Mouse (Mus musculus) MEL (cell line): ENCODE measurements around the gene Gm21988. TPM values are rescaled to one million over a fixed set of nuclear protein-coding genes. Genes with fewer than 3 reads are reported as not detected.

ENCODE experiments used
- DNase-seq: peaks from one replicate; pipeline ENCODE4 v3.0.0; 2011; ENCODE audit warnings: low read depth, low spot score
- H3K27ac ChIP-seq: 2 replicates; pipeline ENCODE4 v1.5.1; 2012; ENCODE audit warnings: low read depth, mild to moderate bottlenecking, control low read depth, low read length, moderate library complexity; ENCODE audit not compliant: control insufficient read depth
- H3K27me3 ChIP-seq, 2 experiments: fragments of 150-350 bp in 1 of 2; sonication (generic) in 1 of 2; 2 replicates each; pipeline ENCODE4 v1.6.1; 2012; ENCODE audit warnings: low read length in 2 of 2, mild to moderate bottlenecking in 2 of 2, improper control_type of control experiment in 1 of 2, moderate library complexity in 1 of 2; ENCODE audit not compliant: insufficient read depth in 2 of 2, control insufficient read depth in 1 of 2
- H3K36me3 ChIP-seq, 2 experiments: 2 replicates each; pipeline ENCODE4 v1.6.1; 2012 to 2014; ENCODE audit warnings: low read length in 2 of 2, improper control_type of control experiment in 1 of 2, inconsistent platforms in 1 of 2, mild to moderate bottlenecking in 1 of 2; ENCODE audit not compliant: insufficient read depth in 2 of 2, control insufficient read depth in 1 of 2
- H3K4me1 ChIP-seq, 2 experiments: fragments of 150-350 bp in 1 of 2; sonication (generic) in 1 of 2; 2 replicates each; pipeline ENCODE4 v1.6.1; 2012; ENCODE audit warnings: low read length in 2 of 2, improper control_type of control experiment in 1 of 2, mild to moderate bottlenecking in 1 of 2; ENCODE audit not compliant: insufficient read depth in 2 of 2, control insufficient read depth in 1 of 2
- H3K4me3 ChIP-seq, 2 experiments: fragments of 150-350 bp in 1 of 2; sonication (generic) in 1 of 2; 2 replicates each; pipeline ENCODE4 v1.5.1; 2012; ENCODE audit warnings: low read depth in 2 of 2, low read length in 2 of 2, mild to moderate bottlenecking in 2 of 2, moderate library complexity in 2 of 2, control low read depth in 1 of 2, improper control_type of control experiment in 1 of 2; ENCODE audit not compliant: control insufficient read depth in 1 of 2, insufficient read depth in 1 of 2
- H3K79me2 ChIP-seq: 2 replicates; pipeline ENCODE4 v1.6.1; 2012; ENCODE audit warnings: mild to moderate bottlenecking, low read length, moderate library complexity; ENCODE audit not compliant: control insufficient read depth, poor library complexity, insufficient read depth
- H3K9ac ChIP-seq: 2 replicates; pipeline ENCODE4 v1.6.1; 2012; ENCODE audit warnings: low read depth, mild to moderate bottlenecking, control low read depth, low read length, moderate library complexity; ENCODE audit not compliant: control insufficient read depth, poor library complexity, severe bottlenecking
- H3K9me3 ChIP-seq: fragments of 150-350 bp; sonication (generic); replicated peaks from 2 replicates; pipeline ENCODE4 v1.6.1; 2012; ENCODE audit warnings: mild to moderate bottlenecking, low read length, improper control_type of control experiment, moderate library complexity; ENCODE audit not compliant: insufficient read depth
- BHLHE40 ChIP-seq: IDR thresholded peaks from 2 replicates; pipeline ENCODE4 v1.6.1; 2012; ENCODE audit warnings: low read depth, mild to moderate bottlenecking, inconsistent platforms, low read length, improper control_type of control experiment, borderline replicate concordance
- E2F4 ChIP-seq: IDR thresholded peaks from 2 replicates; pipeline ENCODE4 v1.6.1; 2011; ENCODE audit warnings: low read depth, low read length, improper control_type of control experiment, borderline replicate concordance
- ELF1 ChIP-seq: IDR thresholded peaks from 2 replicates; pipeline ENCODE4 v1.6.1; 2014; ENCODE audit warnings: low read depth, mild to moderate bottlenecking, inconsistent platforms, low read length, improper control_type of control experiment, moderate library complexity
- GABPA ChIP-seq: IDR thresholded peaks from 2 replicates; pipeline ENCODE4 v1.6.1; 2012; ENCODE audit warnings: low read depth, mild to moderate bottlenecking, inconsistent platforms, low read length, improper control_type of control experiment, moderate library complexity
- HCFC1 ChIP-seq: IDR thresholded peaks from 2 replicates; pipeline ENCODE4 v1.6.1; 2012; ENCODE audit warnings: low read depth, mild to moderate bottlenecking, inconsistent platforms, low read length, improper control_type of control experiment, moderate library complexity
- JUND ChIP-seq: IDR thresholded peaks from 2 replicates; pipeline ENCODE4 v1.6.1; 2011; ENCODE audit warnings: low read depth, mild to moderate bottlenecking, improper control_type of control experiment, low read length
- MEF2A ChIP-seq: IDR thresholded peaks from 2 replicates; pipeline ENCODE4 v1.6.1; 2014; ENCODE audit warnings: low read depth, mild to moderate bottlenecking, inconsistent platforms, low read length, improper control_type of control experiment; ENCODE audit not compliant: poor library complexity, insufficient replicate concordance, severe bottlenecking; ENCODE audit errors: extremely low read depth
- MXI1 ChIP-seq: IDR thresholded peaks from 2 replicates; pipeline ENCODE4 v1.6.1; 2011; ENCODE audit warnings: mild to moderate bottlenecking, low read depth, low read length, improper control_type of control experiment
- NRF1 ChIP-seq: IDR thresholded peaks from 2 replicates; pipeline ENCODE4 v1.6.1; 2014; ENCODE audit warnings: low read depth, mild to moderate bottlenecking, inconsistent platforms, low read length, improper control_type of control experiment, moderate library complexity; ENCODE audit not compliant: poor library complexity, insufficient read depth, severe bottlenecking
- POLR2A ChIP-seq, 2 experiments: IDR thresholded peaks; 2 replicates each; pipeline ENCODE4 v1.6.1; 2011 to 2012; ENCODE audit warnings: low read length in 2 of 2, mild to moderate bottlenecking in 2 of 2, control low read depth in 1 of 2, improper control_type of control experiment in 1 of 2, low read depth in 1 of 2, moderate library complexity in 1 of 2; ENCODE audit not compliant: control insufficient read depth in 1 of 2, insufficient read depth in 1 of 2, poor library complexity in 1 of 2
- POLR2AphosphoS2 ChIP-seq: IDR thresholded peaks from 2 replicates; pipeline ENCODE4 v1.6.1; 2011; ENCODE audit warnings: low read length, improper control_type of control experiment
- RAD21 ChIP-seq: IDR thresholded peaks from 2 replicates; pipeline ENCODE4 v1.6.1; 2011; ENCODE audit warnings: mild to moderate bottlenecking, low read depth, low read length, improper control_type of control experiment
- SMC3 ChIP-seq: IDR thresholded peaks from 2 replicates; pipeline ENCODE4 v1.6.1; 2011; ENCODE audit warnings: low read depth, low read length, improper control_type of control experiment
- TAL1 ChIP-seq: IDR thresholded peaks from 2 replicates; pipeline ENCODE4 v1.6.1; 2012; ENCODE audit warnings: mild to moderate bottlenecking, inconsistent platforms, low read length, moderate library complexity, mixed read lengths
- TCF12 ChIP-seq: IDR thresholded peaks from 2 replicates; pipeline ENCODE4 v1.6.1; 2014; ENCODE audit warnings: low read depth, mild to moderate bottlenecking, inconsistent platforms, low read length, improper control_type of control experiment, moderate library complexity
- USF1 ChIP-seq: IDR thresholded peaks from 2 replicates; pipeline ENCODE4 v1.6.1; 2014; ENCODE audit warnings: low read depth, mild to moderate bottlenecking, inconsistent platforms, low read length, improper control_type of control experiment, moderate library complexity
- USF2 ChIP-seq, 2 experiments: IDR thresholded peaks; 2 replicates each; pipeline ENCODE4 v1.6.1; 2011 to 2012; ENCODE audit warnings: improper control_type of control experiment in 2 of 2, low read length in 2 of 2, borderline replicate concordance in 1 of 2, inconsistent platforms in 1 of 2, low read depth in 1 of 2, mild to moderate bottlenecking in 1 of 2; ENCODE audit not compliant: insufficient read depth in 1 of 2
- ZKSCAN1 ChIP-seq: IDR thresholded peaks from 2 replicates; pipeline ENCODE4 v1.6.1; 2012; ENCODE audit warnings: low read depth, mild to moderate bottlenecking, inconsistent platforms, low read length, improper control_type of control experiment, moderate library complexity
- ZNF384 ChIP-seq: IDR thresholded peaks from 2 replicates; pipeline ENCODE4 v1.6.1; 2012; ENCODE audit warnings: low read depth, mild to moderate bottlenecking, inconsistent platforms, low read length, improper control_type of control experiment
- polyA plus RNA-seq, 2 experiments: library from polyadenylated mRNA; stranded (reverse) in 1 of 2; unstranded in 1 of 2; fragments of >175 nt in 1 of 2; fragments of >200 nt in 1 of 2; gene quantifications; 2 replicates each; pipeline versions ENCODE4 v1.2.1 to v1.2.4; 2012; ENCODE audit warnings: low replicate concordance in 2 of 2, low read depth in 1 of 2; ENCODE audit not compliant: insufficient read length in 2 of 2, insufficient read depth in 1 of 2, missing spikeins in 1 of 2
- total RNA-seq: library from RNA; depleted of rRNA; stranded (reverse); fragments of 300-350 nt; gene quantifications from 2 replicates; pipeline ENCODE4 v1.2.3, GENCODE M21; 2012

The Gm21988 gene
- total and polyA plus RNA-seq, 3 experiments, result 3.7 to 4.1 TPM; not detected in 1

DNA sequence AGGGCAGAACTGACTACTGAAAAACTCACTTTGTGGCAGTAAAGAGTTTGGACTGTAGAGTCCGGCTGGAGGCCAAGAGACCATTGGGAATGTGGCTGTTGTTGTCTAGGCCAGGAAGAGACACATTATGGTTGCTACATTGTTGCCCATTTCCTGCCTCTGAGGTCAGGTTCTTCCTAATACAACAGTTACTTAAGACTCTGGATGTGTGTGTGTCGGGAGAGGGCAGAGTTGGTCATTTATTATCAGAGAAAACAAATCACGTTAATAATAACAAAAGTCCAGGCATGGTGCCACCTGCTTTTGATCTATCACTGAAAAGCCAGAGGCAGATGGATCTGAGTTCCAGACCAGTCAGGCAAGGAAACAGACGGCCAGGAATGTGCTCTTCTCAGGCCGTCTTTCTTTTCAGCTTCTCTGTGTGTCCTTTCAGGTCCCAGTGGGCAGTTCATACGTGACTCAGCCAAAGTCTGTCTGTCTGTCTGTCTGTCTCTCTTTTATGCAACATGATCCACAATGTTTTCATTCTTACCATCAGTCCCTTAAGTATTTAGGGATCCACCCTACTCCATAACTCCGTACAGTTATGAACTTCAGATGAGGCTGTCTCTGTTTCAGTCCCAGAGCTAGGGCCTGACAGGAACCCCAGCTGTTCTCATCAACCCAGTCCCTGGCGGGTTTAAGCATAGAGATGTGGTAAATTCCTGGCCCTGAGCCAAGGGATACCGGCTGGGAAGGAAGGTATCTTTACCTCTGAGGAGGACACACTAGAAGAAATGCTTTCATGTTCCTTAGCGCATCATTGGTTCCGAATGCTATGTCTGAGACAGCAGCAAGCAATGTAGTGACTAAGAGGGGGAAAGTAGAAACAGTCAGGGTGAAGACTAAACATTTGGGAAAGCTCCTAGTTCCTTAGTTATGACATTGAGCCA lies 46.0 kb downstream of the Gm21988 start:
- TF ChIP-seq RAD21 (no peak), POLR2A (IDR thresholded peaks at IDR 0.05; ENCODE audit: control insufficient read depth in 1 of 2, insufficient read depth in 1 of 2, low read depth in 1 of 2, low read length in 2 of 2, poor library complexity in 1 of 2) (no peak)
- H3K9me3 ChIP-seq, result no peaks in the 10 kb centered on the region
- H3K36me3 ChIP-seq, result no peaks in the 10 kb centered on the region
- H3K9ac ChIP-seq, result no peak overlapping the region
- peaks cover 0 to 3% of the 10 kb centered on the region in 2 experiments; a peak in 2 of 4 replicates for H3K27me3 ChIP-seq
- no peak overlapping the region for H3K4me3 ChIP-seq
- DNase-seq, result no peak
- H3K27ac ChIP-seq, result no peak overlapping the region
- no peaks in the 10 kb centered on the region for H3K4me1 ChIP-seq
- H3K79me2 ChIP-seq, result no peaks in the 10 kb centered on the region

DNA sequence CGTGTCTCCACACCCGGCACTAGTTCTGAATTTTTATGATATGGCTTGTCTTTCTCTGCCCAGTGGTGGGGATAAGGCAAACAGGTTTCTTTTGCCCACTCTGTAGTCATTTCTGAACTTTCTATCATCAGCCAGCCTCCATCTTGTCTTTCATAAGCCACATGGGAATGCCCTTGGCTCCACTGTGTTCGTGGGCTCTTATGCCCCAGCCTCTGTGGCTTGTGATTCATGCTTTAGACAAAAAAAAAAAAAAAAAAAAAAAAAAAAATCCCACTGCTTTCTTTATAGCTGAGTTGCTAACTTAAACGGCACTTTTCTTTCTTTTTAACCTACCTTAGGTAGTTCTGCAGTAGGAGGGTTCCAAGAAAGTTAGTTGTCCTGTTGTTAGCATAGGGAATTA lies 47.5 kb downstream of the Gm21988 start:
- TF ChIP-seq SMC3 (no peak), GABPA (no peak), ZNF384 (no peak), JUND (no peak), RAD21 (no peak), MXI1 (no peak), TAL1 (no peak), MEF2A (no peak)
- no peak for DNase-seq
- H3K9ac ChIP-seq, result no peak overlapping the region
- H3K4me3 ChIP-seq, result no peak overlapping the region
- H3K27ac ChIP-seq, result no peak overlapping the region
- H3K4me1 ChIP-seq, result no peaks in the 10 kb centered on the region
- no peaks in the 10 kb centered on the region for H3K36me3 ChIP-seq
- no peaks in the 10 kb centered on the region for H3K79me2 ChIP-seq
- no peaks in the 10 kb centered on the region for H3K9me3 ChIP-seq
- peaks cover 0 to 3% of the 10 kb centered on the region in 2 experiments; a peak in 2 of 4 replicates for H3K27me3 ChIP-seq

DNA sequence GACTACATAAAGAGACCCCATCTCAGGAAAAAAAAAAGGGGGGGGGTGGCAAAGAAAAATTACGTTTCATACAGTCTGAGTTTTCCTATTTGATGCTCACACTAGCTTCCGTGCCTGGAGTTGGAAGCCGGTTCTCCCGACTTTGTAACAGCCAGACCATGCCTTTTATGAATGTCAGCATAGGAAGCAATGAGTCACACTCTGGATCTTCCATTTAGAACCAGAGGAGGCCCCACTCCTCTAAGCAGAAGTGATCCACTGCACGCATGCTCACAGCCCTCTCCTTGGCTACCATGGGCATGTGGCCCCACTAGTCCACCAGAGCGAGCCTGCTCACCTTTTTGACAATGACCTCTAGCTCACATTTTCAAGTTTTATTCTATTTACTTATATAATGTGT lies 48.4 kb downstream of the Gm21988 start:
- no peaks in the 10 kb centered on the region for H3K36me3 ChIP-seq
- no peaks in the 10 kb centered on the region for H3K9me3 ChIP-seq
- no peaks in the 10 kb centered on the region for H3K4me1 ChIP-seq
- no peak for TF ChIP-seq ZNF384
- no peak for TF ChIP-seq USF2 (IDR thresholded peaks at IDR 0.05; ENCODE audit: borderline replicate concordance in 1 of 2, insufficient read depth in 1 of 2, low read depth in 1 of 2, low read length in 2 of 2)
- TF ChIP-seq ZKSCAN1, result no peak
- TF ChIP-seq E2F4, result no peak
- no peak for TF ChIP-seq USF1
- TF ChIP-seq TCF12, result no peak
- TF ChIP-seq MXI1, result no peak
- no peak for TF ChIP-seq BHLHE40
- no peak for TF ChIP-seq POLR2AphosphoS2
- TF ChIP-seq NRF1, result no peak
- no peak for TF ChIP-seq HCFC1
- TF ChIP-seq ELF1, result no peak
- no peak for TF ChIP-seq POLR2A (IDR thresholded peaks at IDR 0.05; ENCODE audit: control insufficient read depth in 1 of 2, insufficient read depth in 1 of 2, low read depth in 1 of 2, low read length in 2 of 2, poor library complexity in 1 of 2)
- TF ChIP-seq, all 39 proteins: peak for 0
- Histone ChIP-seq H3K27ac (no peak overlapping the region), H3K27me3 (peaks cover 0 to 3% of the 10 kb centered on the region in 2 experiments; a peak in 2 of 4 replicates), H3K79me2 (no peaks in the 10 kb centered on the region), H3K4me3 (no peak overlapping the region), H3K9ac (no peak overlapping the region)
- DNase-seq, result no peak
